Mouse (Mus musculus) megakaryocyte, embryonic 14.5 days (primary cell): ENCODE measurements at regions not wholly inside any gene's neighbourhood (a gene's known extent, or its start where the extent isn't known, plus 50 kb on each side); places are given as distances from the start of the nearest gene placed in this dataset.
A peak's percentile ranks its signal among the peaks of the same experiment; 100 is the strongest.

Source experiments
- H3K27me3 ChIP-seq: replicated peaks from 2 replicates; pipeline ENCODE3; 2012; ENCODE audit warnings: inconsistent platforms
- H3K36me3 ChIP-seq: replicated peaks from 2 replicates; pipeline ENCODE3; 2012; ENCODE audit warnings: low read length, inconsistent platforms, mixed read lengths
- H3K4me1 ChIP-seq: 2 replicates; pipeline ENCODE4 v1.6.1; 2012; ENCODE audit warnings: inconsistent platforms
- H3K4me3 ChIP-seq: replicated peaks from 2 replicates; pipeline ENCODE3; 2012; ENCODE audit warnings: moderate library complexity, mild to moderate bottlenecking, inconsistent platforms
- H3K9me3 ChIP-seq: 2 replicates; pipeline ENCODE4 v1.6.1; 2012; ENCODE audit warnings: inconsistent platforms
- FLI1 ChIP-seq: IDR thresholded peaks from 2 replicates; pipeline ENCODE4 v1.6.1; 2012; ENCODE audit warnings: low read length, inconsistent platforms, mixed read lengths
- GATA1 ChIP-seq: IDR thresholded peaks from 3 replicates; pipeline ENCODE4 v1.6.1; 2012; ENCODE audit warnings: mixed read lengths, low read length, inconsistent platforms, borderline replicate concordance

DNA sequence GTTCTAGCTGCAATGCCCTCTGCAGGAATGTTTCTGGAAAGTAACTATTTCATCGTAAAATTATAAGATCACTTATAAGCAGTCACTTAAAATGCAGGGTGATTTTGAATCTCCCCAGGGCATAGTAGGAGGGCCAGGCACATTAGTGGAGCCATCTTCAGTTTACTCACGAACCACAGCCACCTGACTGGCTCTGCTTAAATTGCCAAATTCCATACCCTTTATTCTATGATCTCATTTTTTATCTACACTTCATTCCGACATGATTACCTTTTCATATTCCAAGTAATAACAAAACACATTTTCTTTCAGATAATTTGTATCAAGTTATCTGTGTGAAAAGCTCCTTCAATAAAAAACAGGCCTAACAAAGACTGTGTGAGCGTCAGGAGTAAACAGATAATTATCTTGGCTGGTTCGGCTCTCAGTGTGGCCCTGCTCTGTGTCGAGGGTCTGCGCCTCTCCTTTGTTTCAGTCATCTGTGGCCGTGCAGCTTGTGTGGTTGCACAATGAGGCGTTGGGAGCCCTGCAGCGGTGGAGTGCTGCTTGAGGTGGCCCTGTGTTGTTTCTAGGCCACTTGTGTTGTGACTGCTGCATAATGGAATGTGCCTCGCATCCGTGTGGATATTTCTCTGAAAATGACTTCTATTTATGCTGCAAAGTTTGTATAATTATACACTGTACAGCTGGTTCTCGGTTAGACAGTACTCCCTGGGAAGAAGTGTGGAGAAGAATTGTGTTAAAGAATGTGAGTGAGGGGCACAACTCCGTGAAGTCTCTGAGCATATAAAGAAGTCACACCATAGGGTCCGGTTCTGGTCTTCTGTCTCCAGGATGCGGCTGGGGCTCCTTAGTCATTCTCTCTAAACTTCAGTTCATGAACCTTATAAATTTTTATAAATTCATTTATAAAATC lies 212.1 kb downstream of the Cdh26 start:
- Histone ChIP-seq H3K9me3 (peaks cover 32% of the 10 kb centered on the region), H3K4me3 (no peak overlapping the region), H3K36me3 (no peaks in the 10 kb centered on the region), H3K27me3 (no peaks in the 10 kb centered on the region), H3K4me1 (no peaks in the 10 kb centered on the region)
- TF ChIP-seq FLI1 = no peak
- TF ChIP-seq GATA1 = no peak

DNA sequence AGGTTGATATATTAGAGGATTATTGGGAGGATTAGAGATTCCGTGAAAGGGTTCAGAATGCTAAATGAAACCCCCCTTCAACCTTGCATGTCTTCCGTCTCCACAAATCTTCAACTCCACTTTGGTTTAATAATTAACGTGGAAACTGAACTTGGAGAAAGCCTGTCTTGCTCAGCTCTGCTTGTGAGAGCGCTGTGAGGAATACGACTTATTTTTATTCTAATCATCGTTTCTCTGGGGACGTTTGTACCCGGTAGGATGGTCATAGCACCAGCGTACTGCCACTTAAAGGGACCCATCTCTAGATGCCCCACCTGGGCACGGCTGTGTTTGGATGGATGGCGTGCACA lies 212.7 kb downstream of the Cdh26 start:
- no peaks in the 10 kb centered on the region for H3K36me3 ChIP-seq
- H3K4me3 ChIP-seq = no peak overlapping the region
- TF ChIP-seq GATA1 (no peak), FLI1 (no peak)
- no peaks in the 10 kb centered on the region for H3K27me3 ChIP-seq
- no peaks in the 10 kb centered on the region for H3K4me1 ChIP-seq
- peaks cover 28% of the 10 kb centered on the region for H3K9me3 ChIP-seq

DNA sequence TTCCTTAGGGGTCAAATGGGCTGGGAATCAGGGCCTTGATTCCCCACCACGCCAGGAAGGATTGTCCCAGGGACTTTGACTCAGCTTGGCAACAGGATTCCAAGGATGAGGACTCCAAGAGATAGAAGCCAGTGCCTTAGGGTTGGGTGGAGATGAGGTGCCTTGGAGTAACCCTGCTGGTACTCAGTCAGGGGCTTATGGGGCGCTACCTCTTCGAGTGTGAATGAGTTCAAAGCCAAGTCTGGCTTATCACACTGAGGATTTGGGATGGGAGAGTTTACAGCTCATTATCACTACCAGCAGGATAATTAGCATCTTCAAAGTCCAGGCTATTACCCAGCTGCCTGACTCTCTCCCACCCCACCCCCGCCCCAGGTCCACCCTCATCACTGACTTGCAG lies 213.5 kb downstream of the Cdh26 start:
- Histone ChIP-seq H3K36me3 (no peaks in the 10 kb centered on the region), H3K4me3 (no peak overlapping the region), H3K4me1 (no peaks in the 10 kb centered on the region), H3K27me3 (no peaks in the 10 kb centered on the region), H3K9me3 (peaks cover 28% of the 10 kb centered on the region)
- TF ChIP-seq FLI1 = no peak

- H3K27me3 ChIP-seq = no peaks in the 10 kb centered on the region
- TF ChIP-seq FLI1 (no peak), GATA1 (no peak)
- H3K4me1 ChIP-seq = peaks cover 4% of the 10 kb centered on the region
- H3K9me3 ChIP-seq = no peaks in the 10 kb centered on the region
- H3K36me3 ChIP-seq = no peaks in the 10 kb centered on the region
- no peak overlapping the region for H3K4me3 ChIP-seq
Measured at GRCm38 (mm10) chr2:178660071-178660470, 229.7 kb downstream of the Cdh26 start.

- H3K9me3 ChIP-seq = no peaks in the 10 kb centered on the region
- H3K36me3 ChIP-seq = no peaks in the 10 kb centered on the region
- H3K4me3 ChIP-seq = peak overlapping the region; percentile 30
- TF ChIP-seq FLI1 (no peak), GATA1 (no peak)
- no peaks in the 10 kb centered on the region for H3K27me3 ChIP-seq
- H3K4me1 ChIP-seq = peaks cover 6% of the 10 kb centered on the region
Measured at GRCm38 (mm10) chr2:178662396-178662795, 232.1 kb downstream of the Cdh26 start.

- Histone ChIP-seq H3K36me3 (no peaks in the 10 kb centered on the region), H3K4me1 (peaks cover 6% of the 10 kb centered on the region), H3K9me3 (no peaks in the 10 kb centered on the region), H3K4me3 (no peak overlapping the region), H3K27me3 (peaks cover 4% of the 10 kb centered on the region)
- TF ChIP-seq FLI1 = no peak
Measured at GRCm38 (mm10) chr2:178664977-178665376, 234.6 kb downstream of the Cdh26 start.

GRCm38 (mm10) chr2:178668451-178668850 lies 238.1 kb downstream of the Cdh26 start:
- H3K4me1 ChIP-seq = peaks cover 6% of the 10 kb centered on the region
- no peak for TF ChIP-seq GATA1
- no peak for TF ChIP-seq FLI1
- H3K36me3 ChIP-seq = no peaks in the 10 kb centered on the region
- no peaks in the 10 kb centered on the region for H3K9me3 ChIP-seq
- H3K4me3 ChIP-seq = no peak overlapping the region
- H3K27me3 ChIP-seq = peaks cover 4% of the 10 kb centered on the region

DNA sequence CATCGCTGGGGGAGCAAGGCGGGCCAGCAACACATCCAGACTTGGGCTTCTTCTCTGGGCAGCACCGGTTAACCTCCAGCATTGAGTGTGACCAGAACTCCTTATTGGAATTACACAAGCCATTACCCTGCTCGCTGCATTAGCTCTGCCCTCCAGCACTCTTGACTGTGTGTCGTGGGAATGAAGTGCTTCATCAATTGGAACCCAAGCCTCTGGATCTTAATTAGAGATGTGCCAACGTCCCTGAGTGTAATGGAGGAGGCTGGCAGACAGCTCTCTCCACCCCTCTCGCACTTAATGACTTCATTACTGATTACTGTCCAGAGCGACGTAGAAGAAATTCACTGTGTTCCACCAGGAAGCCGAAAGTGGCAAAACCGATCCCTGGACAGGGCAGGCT lies 240.6 kb downstream of the Cdh26 start:
- H3K36me3 ChIP-seq = no peaks in the 10 kb centered on the region
- TF ChIP-seq GATA1 = no peak
- no peak for TF ChIP-seq FLI1
- no peaks in the 10 kb centered on the region for H3K9me3 ChIP-seq
- no peak overlapping the region for H3K4me3 ChIP-seq
- H3K4me1 ChIP-seq = no peaks in the 10 kb centered on the region; the same call in 1 of the 2 replicates
- peaks cover 4% of the 10 kb centered on the region for H3K27me3 ChIP-seq

- TF ChIP-seq FLI1 (no peak), GATA1 (no peak)
Measured at GRCm38 (mm10) chr2:178673621-178674020, 243.3 kb downstream of the Cdh26 start.

GRCm38 (mm10) chr2:178674621-178675020 lies 244.3 kb downstream of the Cdh26 start:
- H3K36me3 ChIP-seq = no peaks in the 10 kb centered on the region
- no peaks in the 10 kb centered on the region for H3K27me3 ChIP-seq
- H3K4me1 ChIP-seq = no peaks in the 10 kb centered on the region; the same call in 1 of the 2 replicates
- H3K9me3 ChIP-seq = no peaks in the 10 kb centered on the region
- H3K4me3 ChIP-seq = no peak overlapping the region
- TF ChIP-seq GATA1 (no peak), FLI1 (no peak)

More at GRCm38 (mm10) chr2:178673621-178674020, 243.3 kb downstream of the Cdh26 start:
- H3K36me3 ChIP-seq = no peaks in the 10 kb centered on the region
- H3K27me3 ChIP-seq = no peaks in the 10 kb centered on the region
- no peak overlapping the region for H3K4me3 ChIP-seq
- no peaks in the 10 kb centered on the region for H3K9me3 ChIP-seq
- H3K4me1 ChIP-seq = no peaks in the 10 kb centered on the region; the same call in none of the 2 replicates

DNA sequence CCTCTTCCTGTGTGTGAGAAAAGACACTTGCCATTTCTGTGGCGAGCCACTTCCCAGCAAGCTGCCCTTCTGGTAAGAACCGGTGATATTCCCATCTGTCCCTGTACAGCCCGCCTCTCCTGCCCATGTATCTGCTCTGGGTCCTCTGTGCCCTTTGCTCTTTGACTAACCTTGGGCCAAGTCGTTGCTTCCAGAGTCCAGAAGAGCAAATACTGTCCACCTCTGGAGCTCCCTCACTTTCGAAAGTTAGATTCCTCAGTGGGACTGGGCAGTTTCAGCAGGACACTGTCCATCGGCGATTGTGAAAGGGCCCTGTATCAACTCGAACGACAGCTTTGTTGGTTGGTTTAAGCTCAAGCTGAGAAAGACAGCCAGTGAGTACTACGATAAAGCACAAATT lies 246.6 kb downstream of the Cdh26 start:
- no peaks in the 10 kb centered on the region; the same call in 1 of the 2 replicates for H3K4me1 ChIP-seq
- no peaks in the 10 kb centered on the region for H3K9me3 ChIP-seq
- no peaks in the 10 kb centered on the region for H3K36me3 ChIP-seq
- H3K4me3 ChIP-seq = no peak overlapping the region
- no peaks in the 10 kb centered on the region for H3K27me3 ChIP-seq
- no peak for TF ChIP-seq GATA1
- no peak for TF ChIP-seq FLI1
